In the genomic region with DNA sequence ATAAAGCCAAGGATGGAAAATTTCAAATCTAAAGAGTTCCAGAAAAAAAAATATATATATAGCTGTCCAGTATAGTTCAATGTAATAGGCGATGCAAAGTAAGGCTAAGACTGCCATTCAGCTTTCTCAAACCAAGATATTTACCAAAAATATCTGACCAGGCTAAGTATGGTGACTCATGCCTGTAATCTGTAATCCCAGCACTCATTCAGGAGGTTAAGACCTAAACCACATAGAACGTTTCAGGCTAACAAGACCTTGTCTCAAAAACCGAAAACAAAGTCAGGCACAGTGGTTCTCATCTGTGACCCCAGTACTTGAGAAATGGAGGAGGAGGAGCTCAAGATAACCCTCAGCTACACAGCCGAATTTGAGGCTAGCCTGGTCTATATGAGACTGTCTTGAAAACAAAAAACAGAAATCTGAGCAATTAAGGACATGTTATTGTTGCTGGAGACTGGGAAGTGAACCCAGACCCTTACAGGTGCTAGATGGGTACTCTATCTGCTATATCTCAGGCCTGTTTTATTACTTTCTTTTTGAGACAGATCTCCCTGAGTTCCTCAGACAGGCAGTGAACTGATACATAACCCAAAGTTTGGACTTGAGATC, we compare ENCODE assay signal across 21 mouse cellular contexts. TPM values are rescaled to one million over a fixed set of nuclear protein-coding genes. Genes with fewer than 3 reads are reported as not detected.
A peak's percentile ranks its signal among the peaks of the same experiment; 100 is the strongest.
DNase-seq lines count a peak whose midpoint lies in the region; ATAC-seq and TF ChIP-seq lines count a peak whose summit lies in the region.
"Had no signal": no experiment of that assay in that cellular context is flagged by ENCODE, and none has a peak within 500 bp of the region (broad histone marks: within the 10 kb centered on the region; RNA-seq: fewer than 3 reads in every experiment).

No protein-coding gene starts in this region.

- H3K4me3 ChIP-seq in liver, embryonic 14.5 days (ENCODE audit: insufficient read depth in 1 of 2, low read depth in 2 of 2, low read length in 2 of 2): no peak overlapping the region
- H3K4me3 ChIP-seq: heart, embryonic 13.5 days; hindbrain, embryonic 15.5 days; limb, embryonic 10.5 days; midbrain, embryonic 12.5 days had no signal

- intact Hi-C loops in left cerebral cortex, postnatal 4 days (cut with DNase I): no loop called here

- H3K27me3 ChIP-seq in liver, embryonic 14.5 days (ENCODE audit: control insufficient read depth, insufficient read depth, low read length): no peaks in the 10 kb centered on the region
- H3K27me3 ChIP-seq: heart, embryonic 13.5 days; hindbrain, embryonic 15.5 days; midbrain, embryonic 12.5 days had no signal

- no peaks in the 10 kb centered on the region; the same call in 1 of the 2 replicates for H3K36me3 ChIP-seq in liver, embryonic 14.5 days (replicated peaks; ENCODE audit: control insufficient read depth, insufficient read depth, low read depth)
- H3K36me3 ChIP-seq: hindbrain, embryonic 15.5 days had no signal

- TF ChIP-seq CTCF in liver, embryonic 14.5 days (IDR thresholded peaks at IDR 0.05; ENCODE audit: low read depth): no peak

- DNase-seq in heart, adult 11 months: peak; percentile 34
- DNase-seq in heart, adult 8-10 months (ENCODE audit: low spot score): no peak
- peak; percentile 17 for DNase-seq in 3T3-L1 (ENCODE audit: low read depth, low spot score)
- no peak for DNase-seq in liver, embryonic 14.5 days (ENCODE audit: low read depth in 3 of 3, low spot score in 3 of 3)
- DNase-seq in layer of hippocampus, postnatal 25 days (ENCODE audit: extremely low spot score in 1 of 2, low spot score in 1 of 2): no peak
- no peak for DNase-seq in layer of hippocampus, postnatal 36 days
- no peak for DNase-seq in left cerebral cortex, postnatal 4 days
- DNase-seq: adrenal gland, adult 8-10 months; B cell, adult 2 months; cerebellum, adult 9-11 months; embryo, embryonic 11 days; gastrocnemius, postnatal 36 days; lung, adult 18-20 months; retina, postnatal 1 day; thymus, postnatal 14 days had no signal

- no peaks in the 10 kb centered on the region for H3K9me3 ChIP-seq in liver, embryonic 14.5 days (ENCODE audit: control insufficient read depth, low read length)
- H3K9me3 ChIP-seq: heart, embryonic 13.5 days; hindbrain, embryonic 15.5 days; limb, embryonic 10.5 days had no signal

- TF ChIP-seq EP300 in liver, embryonic 14.5 days (IDR thresholded peaks at IDR 0.05; ENCODE audit: low read depth): peak; percentile 50

- 20% methylated on average over 4 of the region's 4 CpGs for WGBS in liver, embryonic 14.5 days (ENCODE audit: insufficient replicate concordance)

- H3K4me2 ChIP-seq in liver, embryonic 14.5 days (ENCODE audit: low read depth): peak overlapping the region; percentile 85
- H3K4me2 ChIP-seq: heart, embryonic 13.5 days; hindbrain, embryonic 15.5 days; midbrain, embryonic 12.5 days had no signal

- peaks cover 64% of the 10 kb centered on the region in 2 experiments for H3K4me1 ChIP-seq in liver, embryonic 14.5 days (replicated peaks; ENCODE audit: control insufficient read depth in 2 of 2, insufficient read depth in 2 of 2, low read length in 1 of 2)
- H3K4me1 ChIP-seq: hindbrain, embryonic 15.5 days; limb, embryonic 10.5 days; midbrain, embryonic 12.5 days had no signal

- H3K9ac ChIP-seq in liver, embryonic 14.5 days (replicated peaks): peak overlapping the region; percentile 41; the same call in 1 of the 2 replicates
- H3K9ac ChIP-seq: heart, embryonic 13.5 days; hindbrain, embryonic 15.5 days; midbrain, embryonic 12.5 days had no signal

- ATAC-seq in common myeloid progenitor, adult 5-6 weeks (replicated peaks; ENCODE audit: low read depth, poor library complexity, severe bottlenecking): peak; percentile 18; the same call in 1 of the 2 replicates
- peak; percentile 29 for ATAC-seq in liver, embryonic 14.5 days (ENCODE audit: insufficient read depth)

- H3K27ac ChIP-seq in liver, embryonic 14.5 days: peak overlapping the region; percentile 89
- H3K27ac ChIP-seq: heart, embryonic 13.5 days; hindbrain, embryonic 15.5 days; kidney, postnatal 0 days; limb, embryonic 10.5 days; midbrain, embryonic 12.5 days had no signal

RNA-seq across cellular contexts. Expression of gene Rab10, which starts 25.8 kb away (rescaled TPM):
- total RNA-seq in heart, adult 8-10 months (2022): 100 to 1,000 TPM; 114 to 129 (median 122) TPM
- 138 and 146 TPM in 2 replicates for total RNA-seq in common myeloid progenitor, adult 5-6 weeks (2017)
- polyA plus RNA-seq in liver, embryonic 14.5 days (2012; rRNA removed): 19.9 and 28.7 TPM in 2 replicates
- polyA plus RNA-seq in liver, embryonic 14.5 days (2014; fragmentation: Nextera tagmentation; extraction: Ambion mirVana): 42.1 and 47.1 TPM in 2 replicates
- total RNA-seq in layer of hippocampus, postnatal 25 days (2021): 100 to 1,000 TPM; 164 to 173 TPM
- total RNA-seq in layer of hippocampus, postnatal 36 days (2021): 100 to 1,000 TPM; 161 to 164 TPM
- total RNA-seq in left cerebral cortex, postnatal 4 days (2021): 100 to 1,000 TPM; 263 to 272 TPM

Comparison
In these comparisons a context has a peak if more than half of its experiments do, and no peak if none do; other contexts are left out.
1. DNase-seq: peak in heart, adult 11 months (single experiment) and 3T3-L1 (single experiment); none in heart, adult 8-10 months (single experiment), liver, embryonic 14.5 days (0 of 3), layer of hippocampus, postnatal 25 days (0 of 2), layer of hippocampus, postnatal 36 days (0 of 2) and left cerebral cortex, postnatal 4 days (single experiment).